Mouse (Mus musculus) MEL (cell line): Measurements from ENCODE around the gene Hsf4.

Experiments used
- NRF1 ChIP-seq: IDR thresholded peaks from 2 replicates; pipeline ENCODE4 v1.6.1; 2014; ENCODE audit warnings: low read depth, mild to moderate bottlenecking, inconsistent platforms, low read length, improper control_type of control experiment, moderate library complexity; ENCODE audit not compliant: poor library complexity, insufficient read depth, severe bottlenecking
- POLR2A ChIP-seq, 2 experiments: IDR thresholded peaks; 2 replicates each; pipeline ENCODE4 v1.6.1; 2011 to 2012; ENCODE audit warnings: low read length in 2 of 2, mild to moderate bottlenecking in 2 of 2, control low read depth in 1 of 2, improper control_type of control experiment in 1 of 2, low read depth in 1 of 2, moderate library complexity in 1 of 2; ENCODE audit not compliant: control insufficient read depth in 1 of 2, insufficient read depth in 1 of 2, poor library complexity in 1 of 2
- SMC3 ChIP-seq: IDR thresholded peaks from 2 replicates; pipeline ENCODE4 v1.6.1; 2011; ENCODE audit warnings: low read depth, low read length, improper control_type of control experiment
- TAL1 ChIP-seq: IDR thresholded peaks from 2 replicates; pipeline ENCODE4 v1.6.1; 2012; ENCODE audit warnings: mild to moderate bottlenecking, inconsistent platforms, low read length, moderate library complexity, mixed read lengths

- TF ChIP-seq TAL1 (no peak), POLR2A (IDR thresholded peaks at IDR 0.05; ENCODE audit: control insufficient read depth in 1 of 2, insufficient read depth in 1 of 2, low read depth in 1 of 2, low read length in 2 of 2, poor library complexity in 1 of 2) (no peak), NRF1 (no peak), SMC3 (no peak)
These were observed 28.6 kb upstream of the Hsf4 start for GRCm38 (mm10) chr8:105241016-105241415.
